Mouse (Mus musculus) heart, adult 11 months (tissue): ENCODE measurements at regions not wholly inside any gene's neighbourhood (a gene's known extent, or its start where the extent isn't known, plus 50 kb on each side); places are given as distances from the start of the nearest gene placed in this dataset.

ENCODE experiments used
- DNase-seq: peaks from one replicate; pipeline ENCODE4 v3.0.0; 2022

- DNase-seq = peak; percentile 2
Observed at GRCm38 (mm10) chr2:171101180-171101579, 369.6 kb downstream of the Dok5 start.

- peak; percentile 1 for DNase-seq
Observed at GRCm38 (mm10) chr2:171120033-171120802, 388.6 kb downstream of the Dok5 start.

GRCm38 (mm10) chr2:171134794-171135193 is 403.2 kb downstream of the Dok5 start:
- peak; percentile 44 for DNase-seq
